Mouse (Mus musculus) adrenal gland, postnatal 36 days (tissue): ENCODE data around the gene Dok3. TPM values are rescaled to one million over a fixed set of nuclear protein-coding genes. Genes with fewer than 3 reads are reported as not detected.

Source experiments
- DNase-seq, 2 experiments: peaks; one replicate each; pipeline ENCODE4 v3.0.0; 2021; ENCODE audit warnings: mixed read lengths in 1 of 2
- microRNA-seq: library from miRNA; unstranded; fragments of <30 nt; microRNA quantifications from one replicate; pipeline ENCODE4 v1.2.0, GENCODE M21; 2021
- total RNA-seq, 2 experiments: library from RNA; stranded (reverse); gene quantifications; 2 replicates each; pipeline ENCODE4 v1.2.3; 2021

Dok3 gene
- total RNA-seq, 2 experiments from 2014 or later = 2.3 to 4.6 TPM

DNA sequence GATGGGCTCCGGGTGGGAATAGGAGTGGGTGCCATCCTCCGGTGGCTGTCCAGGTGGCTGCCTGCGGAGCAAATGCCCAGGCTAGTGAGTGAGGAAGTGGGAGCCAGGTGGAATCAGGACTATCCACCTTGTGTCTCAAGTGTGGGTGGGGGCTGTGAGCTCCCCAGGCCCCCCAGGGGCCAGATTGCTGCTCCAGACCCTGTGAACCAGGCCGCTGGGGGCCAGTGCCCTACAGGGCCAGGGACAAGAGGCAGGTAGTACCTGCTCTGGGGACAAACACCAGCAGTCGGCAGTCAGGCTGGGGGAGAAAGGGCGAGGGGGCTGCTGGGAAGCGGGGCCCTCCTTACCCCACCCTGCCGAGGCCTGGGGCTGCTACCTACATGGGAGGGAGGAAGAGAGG, 52.8 kb downstream of the Dok3 start:
- no peak for DNase-seq

DNA sequence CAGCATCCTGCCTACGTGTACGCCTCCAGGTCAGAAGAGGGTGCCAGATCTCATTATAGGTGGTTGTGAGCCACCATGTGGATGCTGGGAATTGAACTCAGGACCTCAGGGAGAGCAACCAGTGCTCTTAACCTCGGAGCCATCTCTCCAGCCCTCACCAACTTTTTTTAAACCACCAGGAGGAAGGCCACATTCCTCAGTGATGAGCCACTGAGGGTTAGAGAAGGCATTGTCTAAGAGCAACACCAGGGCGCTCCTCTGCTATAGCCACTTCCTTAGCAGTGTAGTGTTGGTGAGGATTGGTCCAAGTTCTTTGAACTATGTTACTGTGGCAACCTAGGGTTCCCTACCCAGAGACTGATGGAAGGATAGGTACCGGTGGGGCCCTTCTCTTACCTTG, 53.3 kb downstream of the Dok3 start:
- DNase-seq = no peak

DNA sequence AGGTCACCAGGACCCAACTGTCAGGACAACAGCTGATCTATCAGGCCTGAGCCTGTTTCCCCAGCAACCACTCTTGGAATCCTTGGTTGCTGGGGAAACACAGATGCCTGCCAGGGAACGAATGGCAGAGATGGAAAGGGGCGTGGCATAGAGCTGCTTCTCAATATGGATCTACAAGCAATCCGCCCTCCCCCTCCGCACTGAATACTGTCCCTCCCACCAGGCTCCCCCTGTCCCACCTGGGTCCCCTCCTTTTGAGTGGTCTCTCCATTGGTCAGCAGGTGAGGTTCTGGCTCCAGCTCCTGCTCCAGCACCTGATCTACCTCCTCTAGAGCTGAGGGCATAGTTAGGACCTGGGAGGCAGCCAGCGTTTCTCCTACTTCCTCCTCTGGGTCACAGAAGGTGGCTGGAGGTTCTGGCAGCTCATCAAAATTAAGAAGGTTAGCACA, 54.5 kb downstream of the Dok3 start:
- DNase-seq = no peak

DNA sequence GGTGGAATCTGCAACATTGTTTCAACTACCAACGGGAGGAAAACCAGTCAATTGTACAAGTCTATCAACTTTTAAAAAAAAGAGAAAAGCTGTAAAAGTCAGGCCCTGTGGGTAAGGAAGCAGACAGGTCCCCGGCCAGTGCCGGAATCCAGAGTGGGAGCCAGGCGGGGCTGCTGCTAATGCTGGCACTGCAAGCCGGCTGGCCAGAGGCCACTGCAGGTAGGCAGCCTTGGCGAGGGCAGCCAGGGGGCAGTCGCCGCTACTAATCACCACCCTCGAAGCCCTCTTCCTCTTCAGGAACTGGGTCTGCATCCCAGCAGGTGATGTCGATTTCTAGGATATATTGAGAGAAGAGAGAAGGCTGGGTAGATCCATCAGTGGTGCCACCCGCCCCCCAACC, 55.1 kb downstream of the Dok3 start:
- no peak for DNase-seq

Small RNA genes lying within 50 kb of the gene (microRNA-seq; reads per million reads assigned to microRNA genes)
- gene Mir6944 = 1.7 reads per million
- 0.75 reads per million for gene Mir6945

Other genes starting within 250 kb of the Dok3 start
- 100 to 1,000 TPM; 149 to 154 TPM for gene Prelid1, start 208.8 kb downstream of the Dok3 start, total RNA-seq
- 10 to 100 TPM; 56.9 to 63.8 TPM for gene Rab24, start 207.3 kb downstream of the Dok3 start, total RNA-seq
- gene Mxd3, start 199.5 kb downstream of the Dok3 start, total RNA-seq = 1 to 10 TPM; 2.9 to 3.0 TPM
- 100 to 1,000 TPM; 114 to 118 TPM for gene Lman2, start 166.5 kb downstream of the Dok3 start, total RNA-seq
- under 1 TPM; 0.49 to 0.86 TPM for gene Rgs14, start 159.6 kb downstream of the Dok3 start, total RNA-seq
- not detected for gene Slc34a1, start 131.1 kb downstream of the Dok3 start, total RNA-seq
- not detected for gene Pfn3, start 114.1 kb downstream of the Dok3 start, total RNA-seq
- gene F12, start 102.5 kb downstream of the Dok3 start, total RNA-seq = under 1 TPM in 1 of 2 experiments, not detected in 1; 0.30 TPM
- gene Grk6, start 84.2 kb downstream of the Dok3 start, total RNA-seq = 10 to 100 TPM; 34.5 to 49.4 TPM
- 1 to 10 TPM; 1.9 to 3.3 TPM for gene Prr7, start 65.0 kb downstream of the Dok3 start, total RNA-seq
- 10 to 100 TPM; 16.0 to 18.0 TPM for gene Dbn1, start 41.2 kb downstream of the Dok3 start, total RNA-seq
- 10 to 100 TPM; 15.2 to 23.9 TPM for gene Pdlim7, start 15.6 kb downstream of the Dok3 start, total RNA-seq
- gene Ddx41, start 7.4 kb upstream of the Dok3 start, total RNA-seq = 10 to 100 TPM; 47.3 to 51.7 TPM
- gene Fam193b, start 41.8 kb upstream of the Dok3 start, total RNA-seq = 10 to 100 TPM; 32.3 to 40.4 TPM
- 100 to 1,000 TPM; 196 to 197 TPM for gene Tmed9, start 44.4 kb upstream of the Dok3 start, total RNA-seq
- 10 to 100 TPM; 13.4 to 16.6 TPM for gene B4galt7, start 70.6 kb upstream of the Dok3 start, total RNA-seq
- gene Caml, start 93.7 kb upstream of the Dok3 start, total RNA-seq = 10 to 100 TPM; 32.8 to 34.0 TPM
- gene Ddx46, start 105.7 kb upstream of the Dok3 start, total RNA-seq = 10 to 100 TPM; 36.5 to 42.6 TPM
- gene B230219D22Rik, start 163.8 kb upstream of the Dok3 start, total RNA-seq = 10 to 100 TPM; 63.5 to 65.7 TPM
- 10 to 100 TPM; 68.2 to 73.5 TPM for gene Txndc15, start 185.4 kb upstream of the Dok3 start, total RNA-seq
- gene Pcbd2, start 198.1 kb upstream of the Dok3 start, total RNA-seq = 10 to 100 TPM; 72.3 to 77.4 TPM